13 mouse cellular contexts compared by ENCODE assay signal in the genomic region with DNA sequence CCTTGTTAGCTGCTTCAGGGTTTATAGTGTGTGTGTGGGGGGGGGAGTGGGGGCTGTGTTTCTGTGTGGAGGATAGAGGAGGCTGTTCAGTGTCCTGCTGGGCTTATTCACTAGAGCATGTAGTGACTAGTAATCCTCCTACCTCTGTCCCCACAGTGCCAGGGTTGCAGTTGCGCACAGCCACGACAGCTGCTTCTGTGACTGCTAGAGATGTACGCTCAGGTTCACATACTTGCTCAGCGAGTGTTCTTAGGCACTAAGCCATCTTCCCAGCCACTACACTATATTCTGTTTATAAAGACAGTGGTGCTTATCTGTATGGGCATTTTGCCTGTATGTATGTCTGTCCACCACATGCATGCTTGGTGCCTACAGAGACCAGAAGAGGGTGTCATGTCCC.
"Had no signal": no experiment of that assay in that cellular context is flagged by ENCODE, and none has a peak within 500 bp of the region (broad histone marks: within the 10 kb centered on the region; RNA-seq: fewer than 3 reads in every experiment).

No protein-coding gene starts in this region.

- ATAC-seq: intestine, embryonic 16.5 days; liver, embryonic 12.5 days; liver, postnatal 0 days; midbrain, embryonic 16.5 days had no signal

- H3K4me3 ChIP-seq: limb, embryonic 12.5 days; liver, embryonic 12.5 days; lung, embryonic 15.5 days; megakaryocyte, embryonic 14.5 days; midbrain, embryonic 12.5 days had no signal

- H3K27ac ChIP-seq: lung, embryonic 15.5 days; macrophage; midbrain, embryonic 12.5 days; stomach, postnatal 0 days had no signal

- H3K27me3 ChIP-seq: limb, embryonic 12.5 days; liver, embryonic 12.5 days; lung, embryonic 15.5 days; megakaryocyte, embryonic 14.5 days; midbrain, embryonic 12.5 days had no signal

- H3K4me1 ChIP-seq: midbrain, embryonic 12.5 days had no signal

- DNase-seq: kidney, postnatal 14 days; layer of hippocampus, postnatal 36 days; liver, postnatal 0 days; lung, postnatal 14 days had no signal

- H3K4me2 ChIP-seq: limb, embryonic 12.5 days; liver, embryonic 12.5 days; lung, embryonic 15.5 days; midbrain, embryonic 12.5 days had no signal

- H3K36me3 ChIP-seq: limb, embryonic 12.5 days; lung, embryonic 15.5 days; midbrain, embryonic 12.5 days had no signal

- H3K9me3 ChIP-seq: limb, embryonic 12.5 days; liver, embryonic 12.5 days; lung, embryonic 15.5 days; megakaryocyte, embryonic 14.5 days; midbrain, embryonic 12.5 days had no signal

- H3K9ac ChIP-seq: limb, embryonic 12.5 days; liver, postnatal 0 days; lung, embryonic 15.5 days; midbrain, embryonic 12.5 days had no signal
